Mouse (Mus musculus): ENCODE data around the gene Sparc. TPM values are rescaled to one million over a fixed set of nuclear protein-coding genes. Genes with fewer than 3 reads are reported as not detected.

The Sparc gene
- total and polyA plus RNA-seq, 3 experiments = 320 to 666 (median 420) TPM

GRCm38 (mm10) chr11:55415036-55415704 lies 7.8 kb downstream of the Sparc start:
- 15% methylated on average over 9 of the region's 9 CpGs for WGBS
- Histone ChIP-seq H3K27ac (peak overlapping the region; percentile 89), H3K36me3 (ENCODE audit: control insufficient read depth, insufficient read depth, low read length) (peaks cover 37% of the 10 kb centered on the region), H3K4me3 (peak overlapping the region; percentile 21), H3K79me2 (replicated peaks; ENCODE audit: control insufficient read depth, insufficient read depth, low read length) (peaks cover 5% of the 10 kb centered on the region), H3K9ac (ENCODE audit: low read depth, low read length) (peak overlapping the region; percentile 63), H3K4me1 (ENCODE audit: control insufficient read depth, insufficient read depth, low read length) (peaks cover 39% of the 10 kb centered on the region), H3K27me3 (ENCODE audit: control insufficient read depth, insufficient read depth, low read length) (no peaks in the 10 kb centered on the region)
- TF ChIP-seq CTCF (IDR thresholded peaks at IDR 0.05) = no peak
- no peak for TF ChIP-seq POLR2A (IDR thresholded peaks at IDR 0.05; ENCODE audit: insufficient read depth, low read depth, low read length)
- TF ChIP-seq EP300 (IDR thresholded peaks at IDR 0.05; ENCODE audit: insufficient read depth, low read depth, low read length) = peak; percentile 26; the same call in 1 of the 2 replicates
- peak; percentile 64 to 66 for DNase-seq
- intact Hi-C loops (cut with DNase I) = no loop called here

DNA sequence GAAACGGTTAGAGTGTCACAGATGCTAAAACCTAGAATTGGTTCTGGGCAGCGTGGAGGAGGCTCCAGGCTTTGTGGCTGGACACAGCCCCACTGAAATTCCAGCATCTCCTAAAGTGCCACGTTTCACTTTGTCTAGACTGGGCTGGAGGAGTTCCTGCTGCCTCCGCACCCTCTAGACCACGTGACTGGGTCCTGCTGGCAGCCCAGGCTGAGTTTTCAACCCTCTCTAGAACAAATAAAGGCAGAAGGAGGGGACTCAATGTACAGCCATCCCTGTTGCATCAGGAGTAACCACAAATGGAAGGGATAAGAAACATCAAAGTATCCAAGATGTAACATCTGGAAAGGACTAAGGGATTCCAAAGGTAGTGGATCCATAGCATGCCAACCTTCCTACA lies 8.7 kb downstream of the Sparc start:
- TF ChIP-seq CTCF (IDR thresholded peaks at IDR 0.05) (no peak), POLR2A (IDR thresholded peaks at IDR 0.05; ENCODE audit: insufficient read depth, low read depth, low read length) (peak; percentile 42; the same call in 1 of the 2 replicates), EP300 (IDR thresholded peaks at IDR 0.05; ENCODE audit: insufficient read depth, low read depth, low read length) (0 out of 2 replicates have a peak, but pooled peaks have one; percentile 16)
- peaks cover 39% of the 10 kb centered on the region for H3K4me1 ChIP-seq (ENCODE audit: control insufficient read depth, insufficient read depth, low read length)

DNA sequence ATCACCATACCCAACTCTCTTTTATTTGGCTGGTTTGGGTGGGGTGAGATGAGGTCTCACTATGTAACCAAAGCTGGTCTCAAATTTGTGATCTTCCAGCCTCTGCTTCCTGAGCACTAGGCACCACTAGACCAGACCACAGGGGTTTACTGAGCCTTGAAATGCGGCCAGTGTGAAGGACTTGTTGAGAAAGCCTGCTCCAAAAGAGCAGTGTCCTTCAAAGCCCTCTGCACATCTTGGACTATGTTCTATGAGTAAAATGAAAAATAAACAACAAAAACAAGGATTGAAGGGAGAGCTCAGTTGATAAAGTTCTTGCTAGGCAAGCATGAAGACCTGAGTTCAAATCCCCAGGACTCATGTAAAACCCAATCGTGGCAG lies 9.6 kb downstream of the Sparc start:
- DNase-seq = no peak
- 60% methylated on average over 2 of the region's 2 CpGs for WGBS
- peaks cover 51% of the 10 kb centered on the region for H3K36me3 ChIP-seq (ENCODE audit: control insufficient read depth, insufficient read depth, low read length)
- H3K27ac ChIP-seq = peak overlapping the region; percentile 80
- H3K4me1 ChIP-seq (ENCODE audit: control insufficient read depth, insufficient read depth, low read length) = peaks cover 43% of the 10 kb centered on the region
- H3K79me2 ChIP-seq (replicated peaks; ENCODE audit: control insufficient read depth, insufficient read depth, low read length) = peaks cover 7% of the 10 kb centered on the region
- H3K4me3 ChIP-seq = peak overlapping the region; percentile 11
- intact Hi-C loops (cut with DNase I) = no loop called here
- H3K9ac ChIP-seq (ENCODE audit: low read depth, low read length) = no peak overlapping the region
- H3K27me3 ChIP-seq (ENCODE audit: control insufficient read depth, insufficient read depth, low read length) = no peaks in the 10 kb centered on the region
- TF ChIP-seq EP300 (IDR thresholded peaks at IDR 0.05; ENCODE audit: insufficient read depth, low read depth, low read length) (no peak), POLR2A (IDR thresholded peaks at IDR 0.05; ENCODE audit: insufficient read depth, low read depth, low read length) (no peak), CTCF (IDR thresholded peaks at IDR 0.05) (no peak)

More for the DNA sequence above, 8.7 kb downstream of the Sparc start:
- peaks cover 5% of the 10 kb centered on the region for H3K79me2 ChIP-seq (replicated peaks; ENCODE audit: control insufficient read depth, insufficient read depth, low read length)
- peak overlapping the region; percentile 89 for H3K27ac ChIP-seq
- peak overlapping the region; percentile 9; the same call in 1 of the 2 replicates for H3K9ac ChIP-seq (ENCODE audit: low read depth, low read length)
- H3K4me3 ChIP-seq = peak overlapping the region; percentile 21
- DNase-seq = peak; percentile 65 to 72
- H3K27me3 ChIP-seq (ENCODE audit: control insufficient read depth, insufficient read depth, low read length) = no peaks in the 10 kb centered on the region
- WGBS = 24% methylated on average over 5 of the region's 5 CpGs
- intact Hi-C loops (cut with DNase I) = no loop called here
- H3K36me3 ChIP-seq (ENCODE audit: control insufficient read depth, insufficient read depth, low read length) = peaks cover 43% of the 10 kb centered on the region

DNA sequence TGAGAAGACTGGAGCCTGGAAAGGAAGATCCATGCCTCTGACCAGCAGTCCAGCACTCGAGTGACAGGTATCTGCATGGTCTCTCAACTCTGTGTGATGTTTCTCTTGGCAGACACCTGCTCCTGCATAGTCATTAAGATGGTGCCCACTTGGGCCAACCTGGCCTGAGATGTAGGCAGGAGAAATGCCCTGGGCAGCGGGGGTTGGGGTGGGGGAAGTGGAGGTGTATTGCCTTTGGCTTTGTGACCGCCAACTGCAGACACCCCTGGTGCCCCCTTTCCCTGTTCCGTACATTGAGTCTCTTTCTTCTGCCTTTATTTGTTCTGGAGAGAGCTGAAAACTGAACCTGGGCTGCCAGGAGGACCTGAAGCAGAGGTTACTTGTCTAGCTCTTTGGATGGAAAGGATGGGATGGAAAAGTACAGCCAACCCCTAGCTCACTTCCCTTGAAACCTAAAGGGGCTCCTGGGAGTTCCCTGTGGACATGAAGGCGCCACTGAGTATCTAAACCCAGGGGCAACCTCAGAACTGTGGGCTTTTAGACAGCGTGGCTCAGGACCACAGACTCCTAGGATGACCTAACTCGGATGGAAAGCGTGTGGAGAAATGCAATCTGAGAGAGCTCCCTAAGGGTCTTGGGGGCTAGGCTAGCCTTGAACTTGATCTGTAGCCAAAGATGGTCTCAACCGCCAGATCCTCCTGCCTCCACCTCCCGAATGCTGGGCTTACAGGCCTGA lies 10.1 kb downstream of the Sparc start:
- Histone ChIP-seq H3K9ac (ENCODE audit: low read depth, low read length) (peak overlapping the region; percentile 25; the same call in 1 of the 2 replicates), H3K4me1 (ENCODE audit: control insufficient read depth, insufficient read depth, low read length) (peaks cover 43% of the 10 kb centered on the region), H3K4me3 (peak overlapping the region; percentile 21), H3K36me3 (ENCODE audit: control insufficient read depth, insufficient read depth, low read length) (peaks cover 54% of the 10 kb centered on the region), H3K27me3 (ENCODE audit: control insufficient read depth, insufficient read depth, low read length) (no peaks in the 10 kb centered on the region), H3K27ac (peak overlapping the region; percentile 80), H3K79me2 (replicated peaks; ENCODE audit: control insufficient read depth, insufficient read depth, low read length) (peaks cover 7% of the 10 kb centered on the region)
- 61% methylated on average over 10 of the region's 10 CpGs for WGBS
- TF ChIP-seq POLR2A (IDR thresholded peaks at IDR 0.05; ENCODE audit: insufficient read depth, low read depth, low read length) = no peak
- TF ChIP-seq EP300 (IDR thresholded peaks at IDR 0.05; ENCODE audit: insufficient read depth, low read depth, low read length) = no peak
- TF ChIP-seq CTCF (IDR thresholded peaks at IDR 0.05) = no peak
- DNase-seq = peak in 1 of 2 experiments; percentile 25
- intact Hi-C loops (cut with DNase I) = no loop called here

DNA sequence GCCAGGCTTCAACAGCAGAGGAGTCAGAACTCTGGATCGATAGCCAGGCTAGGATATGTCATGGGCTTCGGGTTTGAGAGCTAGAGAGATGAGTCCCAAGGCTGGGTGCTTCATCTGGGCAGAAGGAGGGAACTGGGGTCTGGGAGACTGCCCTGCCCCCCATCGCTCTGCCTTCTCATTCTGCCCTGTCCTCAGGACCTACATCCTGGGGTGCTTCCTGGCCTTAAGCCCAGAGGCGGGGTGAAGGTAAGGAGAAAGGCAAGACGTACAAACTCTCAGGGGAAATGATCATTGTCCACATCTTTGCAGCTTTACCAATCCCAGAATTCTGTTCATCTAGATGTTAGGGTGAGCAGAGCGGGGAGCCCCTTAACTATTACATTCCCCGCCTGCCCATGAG lies 10.9 kb downstream of the Sparc start:
- TF ChIP-seq POLR2A (IDR thresholded peaks at IDR 0.05; ENCODE audit: insufficient read depth, low read depth, low read length) (no peak), CTCF (IDR thresholded peaks at IDR 0.05) (no peak), EP300 (IDR thresholded peaks at IDR 0.05; ENCODE audit: insufficient read depth, low read depth, low read length) (no peak)
- Histone ChIP-seq H3K36me3 (ENCODE audit: control insufficient read depth, insufficient read depth, low read length) (peaks cover 62% of the 10 kb centered on the region), H3K79me2 (replicated peaks; ENCODE audit: control insufficient read depth, insufficient read depth, low read length) (peaks cover 7% of the 10 kb centered on the region), H3K4me3 (peak overlapping the region; percentile 21; the same call in 1 of the 2 replicates), H3K4me1 (ENCODE audit: control insufficient read depth, insufficient read depth, low read length) (peaks cover 44% of the 10 kb centered on the region), H3K9ac (ENCODE audit: low read depth, low read length) (peak overlapping the region; percentile 30; the same call in 1 of the 2 replicates), H3K27me3 (ENCODE audit: control insufficient read depth, insufficient read depth, low read length) (no peaks in the 10 kb centered on the region), H3K27ac (peak overlapping the region; percentile 80)
- 59% methylated on average over 7 of the region's 7 CpGs for WGBS
- intact Hi-C loops (cut with DNase I) = no loop called here
- peak in 1 of 2 experiments; percentile 40 for DNase-seq

Measured in heart, adult 2 months (tissue).